Mouse (Mus musculus) liver, embryonic 14.5 days (tissue): ENCODE measurements at regions not wholly inside any gene's neighbourhood (a gene's known extent, or its start where the extent isn't known, plus 50 kb on each side); places are given as distances from the start of the nearest gene placed in this dataset.

ENCODE experiments used
- CTCF ChIP-seq: IDR thresholded peaks from 2 replicates; pipeline ENCODE4 v1.5.1; 2016; ENCODE audit warnings: antibody characterized with exemption, low read depth, control low read depth
- EP300 ChIP-seq: IDR thresholded peaks from 2 replicates; pipeline ENCODE4 v1.6.1; 2016; ENCODE audit warnings: antibody characterized with exemption, low read depth

DNA sequence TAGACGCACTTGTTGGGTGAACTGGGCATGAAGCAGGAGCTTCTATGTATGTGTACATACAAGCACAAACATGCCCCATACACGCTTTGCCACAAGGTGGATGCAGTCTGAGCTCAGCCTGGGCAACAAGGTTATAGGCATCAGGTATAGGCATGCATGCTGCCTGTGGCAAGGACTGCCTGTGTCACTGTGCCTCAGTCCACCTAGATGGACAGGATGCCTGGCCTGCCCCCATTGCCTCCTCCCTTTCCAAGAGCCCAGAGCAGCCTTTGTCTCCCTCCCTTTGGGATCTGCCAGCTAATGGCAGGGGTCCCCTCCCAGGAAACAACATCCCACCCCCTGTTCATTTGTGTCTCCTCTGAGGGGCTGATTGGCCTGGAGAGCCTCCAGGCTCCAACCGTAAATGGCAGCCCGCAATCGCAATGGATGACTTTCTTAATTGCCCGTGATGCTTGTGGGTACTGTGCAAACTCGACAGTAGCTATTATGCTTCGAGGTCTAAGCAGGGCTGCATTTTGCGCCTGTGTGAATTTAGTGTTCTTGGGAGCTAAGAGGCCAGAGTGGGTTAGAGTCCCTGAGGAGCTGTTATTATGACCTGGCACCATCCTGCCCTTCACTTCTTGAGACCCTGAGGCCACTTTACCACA is 293.6 kb downstream of the Tns1 start:
- TF ChIP-seq CTCF (no peak), EP300 (no peak)
